Mouse (Mus musculus) hindbrain, embryonic 16.5 days (tissue): Measurements from ENCODE around the gene Zc3h7a. TPM values are rescaled to one million over a fixed set of nuclear protein-coding genes. Genes with fewer than 3 reads are reported as not detected.
"Not testable (repeated sequence)": the region's sequence is repeated elsewhere in the genome, so short reads cannot be mapped to it uniquely, and the experiment has no call there.

Experiments
- ATAC-seq: fragments of 200-750 bp; cut with Nextera tagmentation; 2 replicates; pipeline ENCODE4 v1.8.0; 2017; ENCODE audit warnings: moderate TSS enrichment, moderate library complexity
- H3K27ac ChIP-seq: fragments of 300-500 bp; sonication (generic); 2 replicates; pipeline ENCODE4 v1.5.1; 2014; ENCODE audit warnings: low read depth, mild to moderate bottlenecking, control low read depth, low read length, moderate library complexity
- H3K27me3 ChIP-seq: fragments of 300-500 bp; sonication (generic); replicated peaks from 2 replicates; pipeline ENCODE4 v1.6.1; 2014; ENCODE audit warnings: low read length; ENCODE audit not compliant: control insufficient read depth, insufficient read depth
- H3K36me3 ChIP-seq: fragments of 300-500 bp; sonication (generic); 2 replicates; pipeline ENCODE4 v1.6.1; 2014; ENCODE audit warnings: mild to moderate bottlenecking, low read length, moderate library complexity, mixed read lengths; ENCODE audit not compliant: control insufficient read depth, insufficient read depth
- H3K4me1 ChIP-seq: fragments of 300-500 bp; sonication (generic); 2 replicates; pipeline ENCODE4 v1.6.1; 2014; ENCODE audit warnings: low read depth, low read length; ENCODE audit not compliant: control insufficient read depth, insufficient read depth
- H3K4me2 ChIP-seq: fragments of 300-500 bp; sonication (generic); 2 replicates; pipeline ENCODE4 v1.6.1; 2014; ENCODE audit warnings: mild to moderate bottlenecking, low read length, control low read depth, moderate library complexity
- H3K4me3 ChIP-seq: fragments of 300-500 bp; sonication (generic); 2 replicates; pipeline ENCODE4 v1.5.1; 2014; ENCODE audit warnings: mild to moderate bottlenecking, low read length, control low read depth, moderate library complexity
- H3K9ac ChIP-seq: fragments of 300-500 bp; sonication (generic); 2 replicates; pipeline ENCODE4 v1.6.1; 2014; ENCODE audit warnings: low read depth, mild to moderate bottlenecking, control low read depth, low read length, moderate library complexity
- H3K9me3 ChIP-seq: fragments of 300-500 bp; sonication (generic); 2 replicates; pipeline ENCODE4 v1.6.1; 2014; ENCODE audit warnings: mild to moderate bottlenecking, low read length, moderate library complexity; ENCODE audit not compliant: control insufficient read depth
- WGBS: fragments of 180-500 bp; shearing (Covaris S2); extraction: QIAGEN DNeasy Blood & Tissue Kit; methylation state at CpG from one replicate; pipeline ENCODE4 v1.1.7; 2014; 5-methylcytosine and 5-hydroxymethylcytosine counted together
- polyA plus RNA-seq: library from polyadenylated mRNA; unstranded; fragments of >200 nt; fragmentation: Nextera tagmentation; extraction: Ambion mirVana; gene quantifications from 2 replicates; pipeline ENCODE4 v1.2.1, GENCODE M21; 2015

Gene Zc3h7a
- polyA plus RNA-seq, 1 experiment from 2014 or later, result 67.0 TPM

DNA sequence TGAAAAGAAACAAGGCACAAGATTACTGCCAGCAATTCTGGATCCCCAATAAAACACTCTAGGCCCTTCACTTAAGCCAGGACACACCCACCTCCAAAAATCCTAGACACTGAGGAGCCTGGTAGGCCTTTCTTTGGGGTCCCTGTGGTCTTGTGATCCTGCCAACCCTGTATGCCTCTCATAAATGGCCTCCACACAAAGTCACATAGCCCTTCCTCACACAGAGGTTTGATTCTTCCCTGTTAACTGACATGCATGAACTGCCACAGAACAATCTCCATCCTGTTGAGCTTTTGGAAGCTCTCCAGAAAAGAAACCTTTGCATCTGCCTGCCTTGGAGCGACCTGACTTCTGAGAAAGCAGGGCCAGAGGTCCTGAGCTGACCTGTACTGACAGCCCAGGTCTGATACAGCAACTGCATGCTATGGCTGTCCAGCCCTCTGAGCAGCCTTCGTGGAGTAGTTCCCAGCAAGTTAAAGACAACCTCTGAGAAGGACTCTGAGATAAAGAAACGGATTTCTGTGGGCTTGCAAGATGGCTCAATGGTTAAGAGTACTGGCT, 11.4 kb downstream of the Zc3h7a start:
- no peaks in the 10 kb centered on the region for H3K27me3 ChIP-seq
- peaks cover 4% of the 10 kb centered on the region for H3K36me3 ChIP-seq
- no peak overlapping the region for H3K4me2 ChIP-seq
- 0 out of 2 replicates have a peak, but pooled peaks have one; percentile 45 for ATAC-seq
- WGBS, result 75% methylated on average over 3 of the region's 3 CpGs
- no peaks in the 10 kb centered on the region; the same call in 1 of the 2 replicates for H3K4me1 ChIP-seq
- H3K27ac ChIP-seq, result no peak overlapping the region
- no peaks in the 10 kb centered on the region for H3K9me3 ChIP-seq
- no peak overlapping the region for H3K9ac ChIP-seq
- H3K4me3 ChIP-seq, result no peak overlapping the region

GRCm38 (mm10) chr16:11157721-11158120, 18.5 kb downstream of the Zc3h7a start:
- not testable (repeated sequence) for H3K27me3 ChIP-seq, H3K4me3 ChIP-seq, ATAC-seq, H3K4me1 ChIP-seq, H3K9ac ChIP-seq, H3K9me3 ChIP-seq, H3K4me2 ChIP-seq, H3K27ac ChIP-seq
- peaks cover 29% of the 10 kb centered on the region for H3K36me3 ChIP-seq
- WGBS, result 56% methylated on average over 1 of the region's 3 CpGs

GRCm38 (mm10) chr16:11154500-11154899, 21.7 kb downstream of the Zc3h7a start:
- Histone ChIP-seq H3K27ac (no peak overlapping the region), H3K9me3 (no peaks in the 10 kb centered on the region), H3K4me1 (no peaks in the 10 kb centered on the region), H3K27me3 (no peaks in the 10 kb centered on the region), H3K36me3 (peaks cover 33% of the 10 kb centered on the region), H3K4me2 (no peak overlapping the region), H3K9ac (no peak overlapping the region), H3K4me3 (no peak overlapping the region)
- no peak for ATAC-seq

DNA sequence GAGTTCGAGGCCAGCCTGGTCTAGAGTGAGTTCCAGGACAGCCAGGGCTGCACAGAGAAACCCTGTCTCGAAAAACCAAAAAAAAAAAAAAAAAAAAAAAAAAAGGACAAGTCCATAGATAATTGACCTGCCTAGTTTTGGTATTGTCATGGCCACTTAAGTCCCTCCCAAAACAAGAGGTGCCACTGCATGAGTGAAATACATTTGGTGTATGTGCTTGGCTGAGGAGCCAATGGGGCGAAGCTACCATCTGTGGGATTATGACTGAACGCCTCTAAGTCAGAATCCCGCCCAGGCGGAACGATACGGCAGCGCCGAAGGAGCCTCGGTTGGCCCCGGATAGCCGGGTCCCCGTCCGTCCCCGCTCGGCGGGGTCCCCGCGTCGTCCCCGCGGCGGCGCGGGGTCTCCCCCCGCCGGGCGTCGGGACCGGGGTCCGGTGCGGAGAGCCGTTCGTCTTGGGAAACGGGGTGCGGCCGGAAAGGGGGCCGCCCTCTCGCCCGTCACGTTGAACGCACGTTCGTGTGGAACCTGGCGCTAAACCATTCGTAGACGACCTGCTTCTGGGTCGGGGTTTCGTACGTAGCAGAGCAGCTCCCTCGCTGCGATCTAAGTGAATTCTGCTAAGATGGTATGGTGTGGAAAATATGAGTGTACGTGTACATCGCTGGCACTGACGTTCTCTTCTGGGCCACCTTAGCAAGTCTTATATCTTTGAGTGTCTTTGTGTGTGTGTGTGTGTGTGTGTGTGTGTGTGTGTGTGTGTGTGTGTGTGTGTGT, 32.3 kb downstream of the Zc3h7a start:
- ATAC-seq, H3K4me3 ChIP-seq, H3K27ac ChIP-seq, H3K4me1 ChIP-seq, H3K27me3 ChIP-seq, H3K9ac ChIP-seq, H3K9me3 ChIP-seq, H3K4me2 ChIP-seq: not testable (repeated sequence)
- 17% methylated on average over 54 of the region's 56 CpGs for WGBS
- peaks cover 29% of the 10 kb centered on the region for H3K36me3 ChIP-seq

DNA sequence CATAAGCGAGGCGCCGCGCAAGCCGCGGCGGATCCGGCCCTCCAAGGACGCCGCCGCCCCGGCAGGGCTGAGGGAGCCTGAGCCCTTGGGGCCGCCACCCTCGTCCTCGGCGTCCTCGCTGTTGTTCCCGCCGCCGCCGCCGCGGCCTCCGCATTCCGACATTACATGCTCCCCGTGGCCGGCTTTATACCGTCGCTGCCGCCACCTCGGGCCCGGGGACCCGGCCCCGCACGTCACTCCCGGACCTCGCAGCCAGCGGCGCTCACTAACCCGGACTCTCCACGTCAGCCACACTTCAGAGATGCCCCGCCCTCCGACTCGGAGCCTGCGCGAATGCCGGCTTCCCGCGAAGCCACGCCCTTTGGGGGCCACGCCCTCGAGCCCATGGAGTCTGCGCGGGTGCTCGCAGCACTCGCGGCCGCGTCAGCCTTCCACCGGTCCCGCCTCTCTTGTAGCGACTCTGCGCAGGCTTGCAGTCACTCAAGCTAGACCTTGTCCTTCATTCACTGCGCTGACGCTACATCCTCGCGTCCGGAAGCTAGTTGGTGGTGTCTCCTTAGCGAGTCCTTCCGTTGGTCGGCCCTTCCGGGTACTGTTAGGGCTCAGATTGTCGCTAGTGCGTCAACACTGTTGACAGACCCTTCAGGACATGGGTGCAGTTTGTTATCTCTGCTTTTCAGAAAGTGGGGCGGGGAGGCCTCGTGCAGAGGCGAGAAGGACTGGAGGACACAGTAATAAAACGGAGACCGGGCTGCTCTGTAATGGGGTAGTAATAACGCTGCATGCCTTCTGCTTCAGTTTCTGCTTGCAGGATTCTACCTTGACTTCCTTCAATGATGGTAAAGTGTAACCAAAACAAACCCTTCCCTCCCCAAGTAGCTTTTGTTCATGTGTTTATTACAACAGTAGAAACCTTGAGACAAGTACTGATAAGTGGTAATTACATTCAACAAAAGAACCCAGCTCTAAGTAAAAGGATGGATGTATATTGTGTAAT, 41.5 kb downstream of the Zc3h7a start, which contains the start of gene Txndc11:
Gene Txndc11 (minus strand): TSS at position 303 of the 997 bp plus-strand sequence.
- WGBS, result under 1% methylated on average over 67 of the region's 80 CpGs
- H3K4me3 ChIP-seq, result peak within 1 kb of the TSS; percentile 99

GRCm38 (mm10) chr16:11133476-11134347, 42.5 kb downstream of the Zc3h7a start:
- WGBS, result under 1% methylated on average over 21 of the region's 34 CpGs
- H3K9ac ChIP-seq, result peak overlapping the region; percentile 98
- no peaks in the 10 kb centered on the region for H3K27me3 ChIP-seq
- peaks cover 21% of the 10 kb centered on the region for H3K4me1 ChIP-seq
- H3K27ac ChIP-seq, result peak overlapping the region; percentile 89
- H3K4me2 ChIP-seq, result peak overlapping the region; percentile 81
- H3K9me3 ChIP-seq, result no peaks in the 10 kb centered on the region
- H3K4me3 ChIP-seq, result peak overlapping the region; percentile 99
- ATAC-seq, result no peak; the same call in 1 of the 2 replicates
- peaks cover 2% of the 10 kb centered on the region; the same call in 1 of the 2 replicates for H3K36me3 ChIP-seq

More for the DNA sequence above, 41.5 kb downstream of the Zc3h7a start, which contains the start of gene Txndc11:
- peak within 1 kb of the TSS; percentile 89 for H3K27ac ChIP-seq
- H3K9ac ChIP-seq, result peak within 1 kb of the TSS; percentile 98
- H3K9me3 ChIP-seq, result no peaks in the 10 kb centered on the region
- H3K36me3 ChIP-seq, result peaks cover 8% of the 10 kb centered on the region
- H3K27me3 ChIP-seq, result no peaks in the 10 kb centered on the region
- peak; percentile 99 for ATAC-seq
- H3K4me1 ChIP-seq, result peaks cover 21% of the 10 kb centered on the region
- peak within 1 kb of the TSS; percentile 81 for H3K4me2 ChIP-seq

- no peak overlapping the region for H3K27ac ChIP-seq
- peak overlapping the region; percentile 81 for H3K4me2 ChIP-seq
- peaks cover 21% of the 10 kb centered on the region for H3K4me1 ChIP-seq
- no peaks in the 10 kb centered on the region for H3K9me3 ChIP-seq
- H3K27me3 ChIP-seq, result no peaks in the 10 kb centered on the region
- no peak for ATAC-seq
- H3K4me3 ChIP-seq, result peak overlapping the region; percentile 99; the same call in 1 of the 2 replicates
- H3K36me3 ChIP-seq, result peaks cover 2% of the 10 kb centered on the region; the same call in 1 of the 2 replicates
- no peak overlapping the region; the same call in 1 of the 2 replicates for H3K9ac ChIP-seq
- 19% methylated on average over 2 of the region's 2 CpGs for WGBS
Measured at GRCm38 (mm10) chr16:11132839-11133238, 43.4 kb downstream of the Zc3h7a start.

GRCm38 (mm10) chr16:11128301-11128700, 47.9 kb downstream of the Zc3h7a start:
- H3K4me2 ChIP-seq, result no peak overlapping the region
- WGBS, result 88% methylated on average over 11 of the region's 11 CpGs
- H3K9me3 ChIP-seq, result no peaks in the 10 kb centered on the region
- no peak overlapping the region for H3K4me3 ChIP-seq
- ATAC-seq, result no peak
- peaks cover 11% of the 10 kb centered on the region for H3K36me3 ChIP-seq
- no peaks in the 10 kb centered on the region for H3K27me3 ChIP-seq
- H3K9ac ChIP-seq, result no peak overlapping the region
- no peak overlapping the region for H3K27ac ChIP-seq
- H3K4me1 ChIP-seq, result peaks cover 14% of the 10 kb centered on the region
